Mouse (Mus musculus): ENCODE results near the gene Gm7029.
A peak's percentile ranks its signal among the peaks of the same experiment; 100 is the strongest.
"Not testable (repeated sequence)": the region's sequence is repeated elsewhere in the genome, so short reads cannot be mapped to it uniquely, and the experiment has no call there.

The Gm7029 gene

DNA sequence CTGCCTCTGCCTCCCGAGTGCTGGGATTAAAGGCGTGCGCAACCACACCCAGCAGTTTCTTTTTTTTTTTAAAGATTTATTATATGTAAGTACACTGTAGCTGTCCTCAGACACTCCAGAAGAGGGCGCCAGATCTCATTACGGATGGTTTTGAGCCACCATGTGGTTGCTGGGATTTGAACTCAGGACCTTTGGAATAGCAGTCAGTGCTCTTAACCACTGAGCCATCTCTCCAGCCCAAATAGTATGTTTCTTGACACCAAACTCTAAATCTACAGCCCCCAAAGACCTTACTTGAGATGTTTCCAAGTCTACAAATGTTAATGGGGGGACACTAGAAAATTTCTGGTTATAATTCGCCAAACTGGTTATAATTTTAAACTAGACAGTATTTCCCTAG lies 18.3 kb downstream of the Gm7029 start:
- not testable (repeated sequence) for DNase-seq (ENCODE audit: low spot score in 2 of 2)

DNA sequence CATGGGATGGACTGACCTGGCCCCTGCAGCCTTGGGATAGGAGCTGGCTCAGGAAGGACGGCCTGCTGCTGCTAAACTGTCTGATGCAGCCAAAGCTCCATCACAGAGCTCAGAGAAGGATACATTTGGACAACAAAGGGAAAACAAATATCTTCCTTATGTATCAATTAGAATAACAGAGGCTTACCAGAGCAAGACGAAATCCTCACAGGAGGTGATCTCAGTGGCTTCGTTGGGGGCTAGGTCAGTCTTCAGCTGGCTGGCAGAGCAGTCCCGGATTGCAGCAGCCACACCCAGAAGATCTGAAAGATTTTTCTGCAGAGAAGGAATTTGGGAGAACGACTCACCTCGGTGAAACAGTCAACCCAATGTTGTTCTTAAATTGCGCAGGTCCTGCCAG lies 18.8 kb downstream of the Gm7029 start:
- DNase-seq (ENCODE audit: low spot score in 2 of 2) = no peak

GRCm38 (mm10) chr17:33893011-33893410 lies 19.4 kb downstream of the Gm7029 start:
- DNase-seq (ENCODE audit: low spot score in 2 of 2) = not testable (repeated sequence)

DNA sequence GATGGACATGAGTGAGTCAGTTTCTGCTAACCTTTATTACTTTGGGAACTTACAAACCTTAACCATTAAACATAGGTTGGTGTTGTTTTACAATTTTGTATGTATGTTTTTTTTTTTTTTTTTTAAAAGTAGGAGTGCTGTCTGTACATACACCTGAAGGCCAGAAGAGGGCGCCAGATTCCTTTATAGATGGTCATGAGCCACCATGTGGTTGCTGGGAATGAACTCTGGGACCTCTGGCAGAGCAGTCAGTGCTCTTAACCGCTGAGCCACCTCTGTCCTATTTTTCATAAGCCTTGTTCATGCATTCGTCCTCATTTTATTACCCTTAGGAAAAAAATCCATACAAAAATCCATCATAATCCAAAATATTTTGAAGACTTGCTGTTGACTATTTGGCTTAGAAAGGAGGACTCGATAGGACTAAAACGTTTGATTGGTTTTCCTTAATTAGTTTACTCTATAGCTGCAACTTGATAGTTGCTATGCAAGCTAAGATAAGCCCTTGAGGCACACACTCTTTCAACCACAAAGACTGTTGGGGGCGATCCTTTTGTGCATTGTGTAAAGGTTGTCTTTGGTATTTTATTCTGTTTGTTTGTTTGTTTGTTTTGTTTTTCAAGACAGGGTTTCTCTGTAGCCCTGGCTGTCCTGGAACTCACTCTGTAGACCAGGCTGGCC lies 23.6 kb downstream of the Gm7029 start:
- DNase-seq (ENCODE audit: low spot score in 2 of 2) = no peak

- DNase-seq (ENCODE audit: low spot score in 2 of 2) = not testable (repeated sequence)
Observed at GRCm38 (mm10) chr17:33898193-33898592, 24.6 kb downstream of the Gm7029 start.

GRCm38 (mm10) chr17:33899642-33900041 lies 26.0 kb downstream of the Gm7029 start:
- DNase-seq (ENCODE audit: low spot score in 2 of 2) = no peak

DNA sequence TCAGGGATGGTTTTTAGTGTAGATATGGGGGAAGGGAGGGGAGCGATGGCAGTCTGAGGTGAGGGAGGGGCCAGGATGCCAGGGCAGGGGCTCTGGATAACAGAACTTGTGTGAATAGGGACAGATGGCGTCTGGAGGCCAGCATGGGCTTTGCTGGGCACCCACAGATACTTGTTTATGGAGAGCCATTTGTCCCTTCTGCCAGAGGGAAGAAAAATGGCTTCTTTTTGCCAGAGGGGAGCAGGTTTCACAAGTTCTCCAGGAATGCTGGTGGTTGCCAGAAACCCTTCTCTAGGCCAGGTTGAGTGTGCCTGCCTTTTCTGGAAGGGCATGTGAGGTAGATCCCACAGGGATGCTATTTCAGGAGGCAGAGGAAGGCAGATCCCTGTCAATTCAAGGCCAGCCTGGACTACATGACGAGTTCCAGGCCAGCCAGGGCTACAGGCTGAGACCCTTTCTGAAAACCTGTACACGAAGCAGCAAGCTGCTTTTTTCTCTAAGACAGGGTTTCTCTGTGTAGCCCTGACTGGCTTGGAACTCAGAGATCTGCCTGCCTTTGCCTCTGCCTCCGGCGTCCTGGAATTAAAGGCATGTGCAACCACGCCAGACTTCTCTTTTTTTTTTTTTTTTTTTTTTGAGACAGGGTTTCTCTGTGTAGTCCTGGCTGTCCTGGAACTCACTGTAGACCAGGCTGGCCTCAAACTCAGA lies 26.8 kb downstream of the Gm7029 start:
- DNase-seq (ENCODE audit: low spot score in 2 of 2) = no peak

DNA sequence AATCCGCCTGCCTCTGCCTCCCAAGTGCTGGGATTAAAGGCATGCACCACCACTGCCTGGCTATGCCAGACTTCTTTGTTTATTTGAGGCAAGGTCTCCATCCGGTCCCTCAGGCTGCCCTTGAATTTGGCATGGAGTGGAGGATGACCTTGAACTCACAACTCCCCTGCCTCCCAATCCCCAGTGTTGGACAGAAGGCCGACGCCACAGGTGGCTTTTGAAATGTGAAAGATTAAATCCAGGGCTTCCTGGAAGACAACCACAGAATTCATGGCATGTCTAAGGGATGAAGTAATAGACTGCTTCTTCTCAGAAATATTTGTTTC lies 27.3 kb downstream of the Gm7029 start:
- DNase-seq (ENCODE audit: low spot score in 2 of 2) = no peak

GRCm38 (mm10) chr17:33901653-33902052 lies 28.0 kb downstream of the Gm7029 start:
- DNase-seq (ENCODE audit: low spot score in 2 of 2) = no peak

DNA sequence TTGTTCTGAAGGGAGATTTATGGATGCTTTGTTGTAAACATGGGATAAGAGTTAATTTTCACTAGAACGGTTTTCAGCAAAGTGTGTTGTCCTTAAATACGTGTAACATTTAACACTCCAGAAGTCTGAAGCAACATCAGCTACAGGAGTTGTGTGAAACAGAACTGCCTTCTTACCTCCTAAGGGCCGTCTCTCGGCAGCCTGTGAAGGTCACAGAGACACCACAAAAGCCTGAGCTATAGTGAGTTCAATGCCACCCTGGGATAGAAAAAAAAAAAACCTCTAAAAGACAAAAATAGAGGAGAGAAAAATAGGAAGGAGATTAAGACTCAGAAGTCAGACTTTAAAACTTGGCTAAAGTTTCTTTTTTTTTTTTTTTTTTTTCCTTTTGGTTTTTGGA lies 28.4 kb downstream of the Gm7029 start:
- no peak for DNase-seq (ENCODE audit: low spot score in 2 of 2)

GRCm38 (mm10) chr17:33902491-33902890 lies 28.9 kb downstream of the Gm7029 start:
- DNase-seq (ENCODE audit: low spot score in 2 of 2) = no peak

DNA sequence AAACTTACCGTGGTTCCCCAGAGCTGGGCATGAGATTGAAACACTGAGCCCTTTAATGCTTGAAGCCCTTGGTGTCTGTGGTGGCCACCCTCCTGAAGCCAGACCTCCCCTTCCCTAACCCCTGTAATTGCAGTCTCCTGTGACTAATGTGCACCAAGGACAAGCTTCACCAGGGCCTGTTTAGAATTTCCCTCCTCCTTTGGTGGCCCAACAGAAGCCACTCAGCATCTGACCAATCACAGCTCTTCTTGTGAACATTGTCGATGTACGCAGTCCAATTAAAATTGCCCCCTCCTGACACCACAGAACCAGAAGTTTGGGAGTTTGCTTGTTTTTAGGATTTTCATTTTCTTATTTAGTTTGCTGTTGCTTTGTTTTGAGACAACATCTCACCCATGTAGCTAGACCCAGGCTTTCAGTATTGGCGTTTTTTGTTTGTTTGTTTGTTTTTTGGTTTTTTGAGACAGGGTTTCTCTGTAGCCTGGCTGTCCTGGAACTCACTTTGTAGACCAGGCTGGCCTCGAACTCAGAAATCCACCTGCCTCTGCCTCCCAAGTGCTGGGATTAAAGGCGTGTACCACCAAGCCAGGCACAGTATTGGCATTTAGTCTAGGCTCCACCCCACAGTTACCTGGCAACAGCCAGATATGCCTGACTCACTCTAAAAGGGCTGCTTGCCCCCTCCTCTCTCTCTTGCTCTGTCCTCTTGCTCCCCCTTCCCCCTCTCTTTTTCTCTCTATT lies 30.4 kb downstream of the Gm7029 start:
- DNase-seq (ENCODE audit: low spot score in 2 of 2) = not testable (repeated sequence)

GRCm38 (mm10) chr17:33904835-33905234 lies 31.2 kb downstream of the Gm7029 start, which contains the start of gene Platr17:
Gene Platr17, plus strand, starts transcription at chr17:33905135.
- DNase-seq (ENCODE audit: low spot score in 2 of 2) = not testable (repeated sequence)

GRCm38 (mm10) chr17:33908331-33909076 lies 34.9 kb downstream of the Gm7029 start:
- peak in 1 of 2 experiments; percentile 57 for DNase-seq (ENCODE audit: low spot score in 2 of 2)

GRCm38 (mm10) chr17:33909077-33909868 lies 35.6 kb downstream of the Gm7029 start, which contains the start of gene Daxx:
Gene Daxx, plus strand, starts transcription at chr17:33909414.
- peak; percentile 97 to 98 for DNase-seq (ENCODE audit: low spot score in 2 of 2)

DNA sequence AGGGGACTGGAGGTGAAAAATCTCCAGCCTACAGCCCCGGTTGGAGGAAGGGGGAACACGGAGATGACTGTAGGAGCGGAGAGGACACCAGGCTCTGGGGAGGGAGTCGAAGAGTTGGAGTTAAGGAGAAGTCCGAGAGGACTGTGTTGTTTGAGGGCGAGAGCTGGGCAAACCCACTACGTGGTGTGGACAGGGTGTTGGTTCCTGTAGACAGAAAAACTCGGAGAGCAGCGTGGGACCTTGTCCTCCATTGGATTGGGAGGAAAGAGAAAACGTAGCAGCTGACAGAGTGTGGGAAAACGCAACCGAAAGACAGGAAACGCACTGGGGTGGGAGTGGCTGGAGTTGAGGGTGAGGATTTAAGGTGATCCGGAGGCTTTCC lies 36.2 kb downstream of the Gm7029 start:
- no peak for DNase-seq (ENCODE audit: low spot score in 2 of 2)

- DNase-seq (ENCODE audit: low spot score in 2 of 2) = no peak
Observed at GRCm38 (mm10) chr17:33910346-33911051, 36.9 kb downstream of the Gm7029 start.

- no peak for DNase-seq (ENCODE audit: low spot score in 2 of 2)
Observed at GRCm38 (mm10) chr17:33911052-33911812, 37.6 kb downstream of the Gm7029 start.

GRCm38 (mm10) chr17:33911813-33912414 lies 38.3 kb downstream of the Gm7029 start:
- DNase-seq (ENCODE audit: low spot score in 2 of 2) = no peak

Measured in cerebellum, postnatal 4 days (tissue).